Mouse (Mus musculus) heart, adult 2 months (tissue): ENCODE measurements around the gene Abr.

Experiments used
- CTCF ChIP-seq: fragments of 200-600 bp; IDR thresholded peaks from 2 replicates; pipeline ENCODE4 v1.8.1; 2022; ENCODE audit warnings: antibody characterized with exemption, mild to moderate bottlenecking, moderate library complexity
- EP300 ChIP-seq: fragments of 200-500 bp; IDR thresholded peaks from 2 replicates; pipeline ENCODE4 v1.6.1; 2011; ENCODE audit warnings: low read depth, low read length, control low read depth; ENCODE audit not compliant: insufficient read depth

- TF ChIP-seq CTCF = no peak
- no peak for TF ChIP-seq EP300
Observed at GRCm38 (mm10) chr11:76504058-76504457, 118.1 kb downstream of the Abr start.
